Mouse (Mus musculus) embryonic facial prominence, embryonic 15.5 days (tissue): Measurements from ENCODE around the gene Spdye4b. TPM values are rescaled to one million over a fixed set of nuclear protein-coding genes. Genes with fewer than 3 reads are reported as not detected.
A peak's percentile ranks its signal among the peaks of the same experiment; 100 is the strongest.
"Not testable (repeated sequence)": the region's sequence is repeated elsewhere in the genome, so short reads cannot be mapped to it uniquely, and the experiment has no call there.

ENCODE experiments used
- ATAC-seq: fragments of 200-750 bp; cut with Nextera tagmentation; 2 replicates; pipeline ENCODE4 v1.8.0; 2017; ENCODE audit warnings: low read depth, moderate TSS enrichment; ENCODE audit not compliant: insufficient number of reproducible peaks, low FRiP score, low TSS enrichment
- H3K27ac ChIP-seq: fragments of 300-500 bp; sonication (generic); replicated peaks from 2 replicates; pipeline ENCODE4 v1.5.1; 2015; ENCODE audit warnings: mild to moderate bottlenecking, inconsistent platforms
- H3K27me3 ChIP-seq: fragments of 300-500 bp; sonication (generic); 2 replicates; pipeline ENCODE4 v1.6.1; 2015; ENCODE audit warnings: inconsistent platforms
- H3K36me3 ChIP-seq: fragments of 300-500 bp; sonication (generic); 2 replicates; pipeline ENCODE4 v1.6.1; 2015; ENCODE audit warnings: mild to moderate bottlenecking, inconsistent platforms
- H3K4me1 ChIP-seq: fragments of 300-500 bp; sonication (generic); 2 replicates; pipeline ENCODE4 v1.6.1; 2015; ENCODE audit warnings: inconsistent platforms
- H3K4me2 ChIP-seq: fragments of 300-500 bp; sonication (generic); replicated peaks from 2 replicates; pipeline ENCODE4 v1.6.1; 2015; ENCODE audit warnings: mild to moderate bottlenecking, inconsistent platforms
- H3K4me3 ChIP-seq: fragments of 300-500 bp; sonication (generic); replicated peaks from 2 replicates; pipeline ENCODE4 v1.5.1; 2015; ENCODE audit warnings: mild to moderate bottlenecking, inconsistent platforms
- H3K9ac ChIP-seq: fragments of 300-500 bp; sonication (generic); 2 replicates; pipeline ENCODE4 v1.6.1; 2015; ENCODE audit warnings: inconsistent platforms
- H3K9me3 ChIP-seq: fragments of 300-500 bp; sonication (generic); replicated peaks from 2 replicates; pipeline ENCODE4 v1.6.1; 2016; ENCODE audit warnings: inconsistent platforms
- WGBS: fragments of 180-500 bp; shearing (Covaris S2); methylation state at CpG from one replicate; pipeline ENCODE4 v1.1.7; 2015; 5-methylcytosine and 5-hydroxymethylcytosine counted together
- polyA plus RNA-seq: library from polyadenylated mRNA; unstranded; fragments of >200 nt; fragmentation: Nextera tagmentation; extraction: Ambion mirVana; gene quantifications from 2 replicates; pipeline ENCODE4 v1.2.1, GENCODE M21; 2015

The Spdye4b gene
- not detected in 2 replicates for polyA plus RNA-seq

- peak within 1 kb of the TSS; percentile 86 for H3K9ac ChIP-seq
- peak within 1 kb of the TSS; percentile 85 for H3K27ac ChIP-seq
- peak within 1 kb of the TSS; percentile 81 for H3K4me2 ChIP-seq
- H3K4me3 ChIP-seq: peak within 1 kb of the TSS; percentile 63
- peaks cover 14% of the 10 kb centered on the region for H3K4me1 ChIP-seq
- WGBS: under 1% methylated on average over 58 of the region's 58 CpGs
- H3K36me3 ChIP-seq: peaks cover 34% of the 10 kb centered on the region
- H3K9me3 ChIP-seq: peaks cover 8% of the 10 kb centered on the region; the same call in 1 of the 2 replicates
- no peaks in the 10 kb centered on the region for H3K27me3 ChIP-seq
- peak; percentile 93 for ATAC-seq
Observed at GRCm38 (mm10) chr5:143180255-143181076, at the start of gene Spdye4b, which contains the start of gene Rbak. Gene Spdye4b, plus strand, starts transcription at chr5:143181017. Gene Rbak, minus strand, starts transcription at chr5:143180775.

GRCm38 (mm10) chr5:143132935-143133514, 47.8 kb upstream of the Spdye4b start:
- no peaks in the 10 kb centered on the region for H3K9me3 ChIP-seq
- H3K27ac ChIP-seq: no peak overlapping the region
- no peak overlapping the region for H3K9ac ChIP-seq
- H3K4me1 ChIP-seq: no peaks in the 10 kb centered on the region
- no peak overlapping the region for H3K4me3 ChIP-seq
- H3K4me2 ChIP-seq: no peak overlapping the region
- 75% methylated on average over 13 of the region's 13 CpGs for WGBS
- H3K36me3 ChIP-seq: no peaks in the 10 kb centered on the region
- no peak for ATAC-seq
- no peaks in the 10 kb centered on the region for H3K27me3 ChIP-seq

- not testable (repeated sequence) for H3K9ac ChIP-seq, H3K4me1 ChIP-seq, ATAC-seq, H3K36me3 ChIP-seq, H3K4me2 ChIP-seq, H3K4me3 ChIP-seq, H3K27ac ChIP-seq, H3K9me3 ChIP-seq, H3K27me3 ChIP-seq
- 84% methylated on average over 4 of the region's 6 CpGs for WGBS
Observed at GRCm38 (mm10) chr5:143134216-143135010, 46.4 kb upstream of the Spdye4b start.

DNA sequence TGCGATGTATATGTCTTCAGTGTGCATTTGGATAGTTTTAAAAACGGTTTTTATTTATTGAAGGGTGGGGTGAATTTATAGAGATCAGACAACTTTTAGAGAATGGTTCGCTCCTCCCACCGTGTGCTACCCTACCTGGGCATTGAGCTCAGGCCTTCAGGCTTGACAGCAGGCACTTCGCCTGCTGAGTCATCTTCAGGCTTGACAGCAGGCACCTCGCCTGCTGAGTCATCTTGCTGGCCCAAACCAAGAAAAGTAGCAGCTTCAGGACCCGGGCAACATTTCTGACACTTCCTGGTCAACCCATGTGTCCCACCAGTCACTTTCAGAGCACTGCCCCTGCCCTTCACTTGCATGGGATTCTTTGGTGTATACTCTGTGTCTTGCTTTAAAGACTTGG, 45.8 kb upstream of the Spdye4b start:
- no peak for ATAC-seq
- Histone ChIP-seq H3K9ac (no peak overlapping the region), H3K9me3 (no peaks in the 10 kb centered on the region), H3K4me2 (no peak overlapping the region), H3K27ac (no peak overlapping the region), H3K4me1 (no peaks in the 10 kb centered on the region), H3K27me3 (no peaks in the 10 kb centered on the region), H3K4me3 (no peak overlapping the region), H3K36me3 (no peaks in the 10 kb centered on the region)
- WGBS: 85% methylated on average over 7 of the region's 7 CpGs

GRCm38 (mm10) chr5:143137580-143137979, 43.2 kb upstream of the Spdye4b start:
- 78% methylated on average over 13 of the region's 13 CpGs for WGBS
- no peaks in the 10 kb centered on the region for H3K4me1 ChIP-seq
- H3K4me2 ChIP-seq: no peak overlapping the region
- no peaks in the 10 kb centered on the region for H3K9me3 ChIP-seq
- no peak overlapping the region for H3K4me3 ChIP-seq
- peak; percentile 11; the same call in 1 of the 2 replicates for ATAC-seq
- no peak overlapping the region for H3K27ac ChIP-seq
- no peaks in the 10 kb centered on the region for H3K27me3 ChIP-seq
- H3K9ac ChIP-seq: no peak overlapping the region
- H3K36me3 ChIP-seq: no peaks in the 10 kb centered on the region

DNA sequence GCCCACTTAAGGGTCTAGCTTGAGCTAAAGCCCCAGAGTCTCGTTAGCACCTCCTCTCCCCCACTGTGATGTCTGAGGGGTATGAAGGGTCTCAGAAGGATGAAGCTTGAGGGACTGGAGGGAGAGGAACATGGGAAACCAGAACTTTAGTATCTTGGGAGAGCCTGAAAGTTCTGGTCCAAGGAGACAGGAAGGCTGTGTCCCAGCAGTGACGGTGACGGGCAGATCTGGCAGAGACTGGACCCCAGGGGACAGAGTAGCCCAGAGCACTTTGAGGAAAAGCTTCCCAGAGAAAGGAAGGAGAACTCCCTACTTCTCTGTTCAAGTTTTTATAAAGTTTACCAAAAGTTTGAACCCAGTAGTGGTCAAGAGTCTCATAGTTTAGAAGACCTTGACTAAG, 33.3 kb upstream of the Spdye4b start, which contains the start of gene Olfr718-ps1:
TSS of gene Olfr718-ps1 (minus strand) at position 101 of the 400 bp plus-strand sequence.
- no peaks in the 10 kb centered on the region for H3K36me3 ChIP-seq
- 70% methylated on average over 3 of the region's 3 CpGs for WGBS
- no peak within 1 kb of the TSS for H3K4me2 ChIP-seq
- H3K9ac ChIP-seq: no peak within 1 kb of the TSS
- no peak within 1 kb of the TSS for H3K27ac ChIP-seq
- no peaks in the 10 kb centered on the region for H3K27me3 ChIP-seq
- no peaks in the 10 kb centered on the region for H3K9me3 ChIP-seq
- H3K4me1 ChIP-seq: no peaks in the 10 kb centered on the region
- no peak for ATAC-seq
- H3K4me3 ChIP-seq: no peak within 1 kb of the TSS

DNA sequence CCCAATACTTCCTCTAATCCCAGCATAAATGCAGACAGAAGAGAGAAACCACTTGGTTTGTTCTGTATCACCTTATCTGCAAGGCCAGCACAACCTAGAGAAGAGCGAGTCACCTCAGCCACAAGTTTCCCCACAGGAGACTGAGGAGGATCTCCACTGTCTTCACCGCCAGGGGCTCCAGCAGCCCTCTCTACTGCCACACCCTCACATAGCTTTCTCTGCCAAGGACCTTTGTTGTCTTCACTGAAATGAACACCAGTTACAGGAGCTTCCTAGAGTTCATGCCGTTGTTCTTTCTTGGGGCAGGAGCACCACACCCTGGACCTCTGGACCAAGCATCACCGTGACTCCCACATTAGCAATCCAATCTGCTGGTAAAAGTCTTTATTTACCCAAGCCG, 32.2 kb upstream of the Spdye4b start:
- WGBS: 87% methylated on average over 5 of the region's 5 CpGs
- ATAC-seq: no peak
- H3K9me3 ChIP-seq: no peaks in the 10 kb centered on the region

DNA sequence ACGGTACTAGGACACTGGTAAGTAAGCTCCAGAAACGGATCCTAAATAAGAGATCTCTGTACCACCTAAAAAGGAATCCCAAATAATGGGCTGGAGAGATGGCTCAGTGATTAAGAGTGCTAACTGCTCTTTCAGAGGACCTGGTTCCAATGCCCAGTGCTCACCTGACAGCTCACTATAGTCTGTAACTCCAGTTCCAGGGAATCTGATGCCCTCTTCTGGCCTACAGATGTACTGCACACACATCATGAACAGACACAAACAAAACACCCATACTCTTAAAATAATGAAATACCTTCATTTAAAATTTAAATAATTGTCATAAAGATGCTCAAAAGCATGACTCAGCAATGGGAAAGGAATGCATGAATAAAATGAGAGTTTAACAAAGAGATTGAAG, 31.3 kb upstream of the Spdye4b start:
- H3K9ac ChIP-seq: no peak overlapping the region
- WGBS: 95% methylated on average over 2 of the region's 2 CpGs
- H3K4me3 ChIP-seq: no peak overlapping the region
- no peaks in the 10 kb centered on the region for H3K36me3 ChIP-seq
- ATAC-seq: no peak
- H3K27me3 ChIP-seq: peaks cover 3% of the 10 kb centered on the region; the same call in 1 of the 2 replicates
- no peak overlapping the region for H3K4me2 ChIP-seq
- no peaks in the 10 kb centered on the region for H3K4me1 ChIP-seq
- H3K27ac ChIP-seq: no peak overlapping the region
- H3K9me3 ChIP-seq: no peaks in the 10 kb centered on the region

More for the DNA sequence above, 32.2 kb upstream of the Spdye4b start:
- Histone ChIP-seq H3K36me3 (no peaks in the 10 kb centered on the region), H3K4me3 (no peak overlapping the region), H3K9ac (no peak overlapping the region), H3K4me1 (no peaks in the 10 kb centered on the region), H3K27me3 (no peaks in the 10 kb centered on the region), H3K4me2 (no peak overlapping the region), H3K27ac (no peak overlapping the region)

- Histone ChIP-seq H3K4me2 (no peak overlapping the region), H3K27me3 (peaks cover 7% of the 10 kb centered on the region; the same call in 1 of the 2 replicates), H3K9me3 (no peaks in the 10 kb centered on the region), H3K9ac (no peak overlapping the region), H3K27ac (no peak overlapping the region), H3K4me3 (no peak overlapping the region), H3K36me3 (no peaks in the 10 kb centered on the region), H3K4me1 (no peaks in the 10 kb centered on the region)
- 88% methylated on average over 2 of the region's 2 CpGs for WGBS
- no peak for ATAC-seq
Observed at GRCm38 (mm10) chr5:143150044-143150443, 30.8 kb upstream of the Spdye4b start.

GRCm38 (mm10) chr5:143153756-143154155, 27.1 kb upstream of the Spdye4b start:
- no peak for ATAC-seq
- no peak overlapping the region for H3K4me3 ChIP-seq
- H3K27ac ChIP-seq: no peak overlapping the region
- H3K9me3 ChIP-seq: no peaks in the 10 kb centered on the region
- H3K4me1 ChIP-seq: peaks cover 5% of the 10 kb centered on the region; the same call in 1 of the 2 replicates
- H3K36me3 ChIP-seq: no peaks in the 10 kb centered on the region
- WGBS: 85% methylated on average over 10 of the region's 10 CpGs
- no peak overlapping the region for H3K9ac ChIP-seq
- H3K4me2 ChIP-seq: no peak overlapping the region
- H3K27me3 ChIP-seq: peaks cover 35% of the 10 kb centered on the region

- H3K27me3 ChIP-seq: peaks cover 45% of the 10 kb centered on the region
- peaks cover 5% of the 10 kb centered on the region; the same call in 1 of the 2 replicates for H3K4me1 ChIP-seq
- H3K4me2 ChIP-seq: no peak overlapping the region
- H3K27ac ChIP-seq: no peak overlapping the region
- H3K4me3 ChIP-seq: no peak overlapping the region
- 88% methylated on average over 3 of the region's 3 CpGs for WGBS
- ATAC-seq: no peak
- H3K36me3 ChIP-seq: no peaks in the 10 kb centered on the region
- H3K9ac ChIP-seq: no peak overlapping the region
- no peaks in the 10 kb centered on the region for H3K9me3 ChIP-seq
Observed at GRCm38 (mm10) chr5:143155534-143155933, 25.3 kb upstream of the Spdye4b start.
